Mouse (Mus musculus): ENCODE measurements at regions not wholly inside any gene's neighbourhood (a gene's known extent, or its start where the extent isn't known, plus 50 kb on each side); places are given as distances from the start of the nearest gene placed in this dataset.

DNA sequence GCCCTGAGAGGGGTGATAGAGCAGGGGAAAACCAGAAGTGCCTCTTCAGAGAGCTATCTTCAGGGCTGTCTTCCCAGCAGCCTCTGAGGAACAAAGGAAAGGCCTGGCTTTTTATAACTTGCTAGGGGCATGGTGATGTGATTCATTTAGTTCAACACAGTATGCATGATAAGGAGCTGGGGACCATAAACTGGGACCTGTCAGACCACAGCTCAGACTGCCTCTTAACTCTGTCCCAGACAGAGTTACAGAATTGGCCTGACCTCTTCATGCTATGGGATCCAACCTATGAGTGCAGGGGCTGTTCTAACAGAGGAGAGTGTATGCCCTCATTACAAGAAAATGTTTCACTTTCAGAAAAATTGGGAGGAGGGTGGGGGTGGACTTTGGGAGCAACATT is 59.3 kb upstream of the Il12b start:
- Histone ChIP-seq H3K4me3 (ENCODE audit: low read depth, low read length) (no peak overlapping the region), H3K9ac (replicated peaks; ENCODE audit: low read depth, low read length) (no peak overlapping the region), H3K27me3 (ENCODE audit: control insufficient read depth, insufficient read depth, low read length) (no peaks in the 10 kb centered on the region), H3K4me1 (ENCODE audit: control insufficient read depth, insufficient read depth, low read length) (no peaks in the 10 kb centered on the region), H3K4me2 (ENCODE audit: low read depth, low read length) (no peak overlapping the region), H3K9me3 (ENCODE audit: control insufficient read depth, low read length) (no peaks in the 10 kb centered on the region), H3K27ac (ENCODE audit: low read depth, low read length) (no peak overlapping the region), H3K36me3 (ENCODE audit: control insufficient read depth, insufficient read depth, low read length) (no peaks in the 10 kb centered on the region)
- no peak for ATAC-seq (ENCODE audit: low read depth)

DNA sequence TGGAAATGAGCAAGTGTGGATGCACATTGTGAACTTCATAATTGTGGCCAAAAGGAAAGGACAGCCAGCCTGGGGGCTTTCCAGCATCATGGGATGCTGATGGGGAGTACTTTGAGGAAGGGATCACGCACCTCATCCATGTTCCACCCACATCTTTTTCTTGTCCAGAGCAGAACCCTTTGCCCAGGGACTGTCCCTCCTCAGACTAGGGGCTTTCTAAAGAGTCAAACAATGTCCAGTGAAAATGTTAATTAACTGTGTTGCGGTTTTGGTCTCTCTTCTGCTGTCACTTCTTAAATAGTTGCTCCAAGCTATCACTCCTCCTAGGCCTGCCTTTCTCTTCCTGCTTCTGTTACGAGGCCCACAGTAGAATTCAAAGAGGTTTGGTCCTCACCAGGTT is 51.6 kb upstream of the Il12b start:
- H3K36me3 ChIP-seq (ENCODE audit: control insufficient read depth, insufficient read depth, low read length), result no peaks in the 10 kb centered on the region
- ATAC-seq (ENCODE audit: low read depth), result no peak
- no peak overlapping the region for H3K4me2 ChIP-seq (ENCODE audit: low read depth, low read length)
- H3K9me3 ChIP-seq (ENCODE audit: control insufficient read depth, low read length), result no peaks in the 10 kb centered on the region
- no peak overlapping the region for H3K27ac ChIP-seq (ENCODE audit: low read depth, low read length)
- no peak overlapping the region for H3K4me3 ChIP-seq (ENCODE audit: low read depth, low read length)
- no peak overlapping the region for H3K9ac ChIP-seq (replicated peaks; ENCODE audit: low read depth, low read length)
- 87% methylated on average over 3 of the region's 3 CpGs for WGBS
- no peaks in the 10 kb centered on the region for H3K27me3 ChIP-seq (ENCODE audit: control insufficient read depth, insufficient read depth, low read length)
- H3K4me1 ChIP-seq (ENCODE audit: control insufficient read depth, insufficient read depth, low read length), result no peaks in the 10 kb centered on the region

DNA sequence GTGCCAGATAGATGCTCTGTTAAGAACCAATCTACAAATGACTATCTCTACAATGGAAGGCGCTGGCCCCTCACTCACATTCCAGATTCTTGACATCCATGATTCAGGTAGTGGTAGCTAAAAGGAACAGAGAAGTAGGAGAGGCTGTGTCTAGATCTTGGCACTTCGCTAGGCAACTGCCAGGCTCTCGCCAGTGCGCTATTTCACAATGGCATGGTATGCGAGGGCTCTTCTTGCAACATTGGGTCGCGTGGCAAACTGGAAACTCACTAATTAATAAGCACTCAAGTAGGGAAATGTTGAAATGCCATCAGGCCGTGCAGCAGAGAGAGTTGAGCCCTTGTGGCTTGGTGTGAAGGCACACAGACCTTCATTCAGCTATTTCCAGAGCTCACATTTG is 50.3 kb upstream of the Il12b start:
- H3K4me1 ChIP-seq (ENCODE audit: control insufficient read depth, insufficient read depth, low read length), result no peaks in the 10 kb centered on the region
- 87% methylated on average over 8 of the region's 8 CpGs for WGBS
- H3K27me3 ChIP-seq (ENCODE audit: control insufficient read depth, insufficient read depth, low read length), result no peaks in the 10 kb centered on the region
- no peak overlapping the region for H3K27ac ChIP-seq (ENCODE audit: low read depth, low read length)
- no peak overlapping the region for H3K4me2 ChIP-seq (ENCODE audit: low read depth, low read length)
- no peaks in the 10 kb centered on the region for H3K9me3 ChIP-seq (ENCODE audit: control insufficient read depth, low read length)
- no peaks in the 10 kb centered on the region for H3K36me3 ChIP-seq (ENCODE audit: control insufficient read depth, insufficient read depth, low read length)
- no peak overlapping the region for H3K4me3 ChIP-seq (ENCODE audit: low read depth, low read length)
- no peak for ATAC-seq (ENCODE audit: low read depth)
- no peak overlapping the region for H3K9ac ChIP-seq (replicated peaks; ENCODE audit: low read depth, low read length)

All from neural tube, embryonic 14.5 days (tissue).